Mouse (Mus musculus): Measurements from ENCODE around the gene Slc7a7. TPM values are rescaled to one million over a fixed set of nuclear protein-coding genes. Genes with fewer than 3 reads are reported as not detected.

Gene Slc7a7
- 1 to 10 TPM; 4.8 to 6.5 TPM for total RNA-seq (2021)
- long read RNA-seq, experiment 1, partial matches to known transcripts = 0 of 3 reads
- long read RNA-seq, experiment 1, other reads (novel, unspliced or antisense) = 1 of 3 reads
- long read RNA-seq, experiment 2, partial matches to known transcripts = 1 of 2 reads
- long read RNA-seq, experiment 2, other reads (novel, unspliced or antisense) = 1 of 2 reads

- DNase-seq = peak in 1 of 2 experiments; percentile 35
These were observed at the start of gene Slc7a7 for GRCm38 (mm10) chr14:54417623-54418081. Slc7a7 (minus strand) TSS chr14:54417780.

GRCm38 (mm10) chr14:54464293-54465005 lies 46.9 kb upstream of the Slc7a7 start:
- peak; percentile 72 to 75 for DNase-seq

- DNase-seq = peak; percentile 92
These were observed 46.3 kb upstream of the Slc7a7 start, which contains the start of gene Lrp10 for GRCm38 (mm10) chr14:54463959-54464292. Lrp10 (plus strand) TSS chr14:54464137.

GRCm38 (mm10) chr14:54463108-54463958 lies 45.8 kb upstream of the Slc7a7 start:
- DNase-seq = no peak

- no peak for DNase-seq
These were observed 44.6 kb upstream of the Slc7a7 start for GRCm38 (mm10) chr14:54462146-54462545.

GRCm38 (mm10) chr14:54457907-54458569 lies 40.5 kb upstream of the Slc7a7 start:
- no peak for DNase-seq

GRCm38 (mm10) chr14:54454669-54455528 lies 37.3 kb upstream of the Slc7a7 start:
- DNase-seq = no peak

- DNase-seq = no peak
These were observed 36.0 kb upstream of the Slc7a7 start for GRCm38 (mm10) chr14:54453566-54453965.

GRCm38 (mm10) chr14:54445476-54445875 lies 27.9 kb upstream of the Slc7a7 start:
- DNase-seq = no peak

GRCm38 (mm10) chr14:54443712-54444618 lies 26.4 kb upstream of the Slc7a7 start:
- DNase-seq = peak; percentile 85 to 88

- DNase-seq = peak; percentile 66 to 72
These were observed 25.6 kb upstream of the Slc7a7 start for GRCm38 (mm10) chr14:54443196-54443595.

- no peak for DNase-seq
These were observed 25.0 kb upstream of the Slc7a7 start for GRCm38 (mm10) chr14:54442548-54442947.

- DNase-seq = no peak
These were observed 23.8 kb upstream of the Slc7a7 start for GRCm38 (mm10) chr14:54441365-54441764.

- DNase-seq = no peak
These were observed 23.0 kb upstream of the Slc7a7 start for GRCm38 (mm10) chr14:54440538-54440937.

- no peak for DNase-seq
These were observed 22.0 kb upstream of the Slc7a7 start for GRCm38 (mm10) chr14:54439610-54440009.

GRCm38 (mm10) chr14:54439155-54439554 lies 21.6 kb upstream of the Slc7a7 start:
- no peak for DNase-seq

- DNase-seq = no peak
These were observed 17.8 kb upstream of the Slc7a7 start for GRCm38 (mm10) chr14:54435194-54435918.

- DNase-seq = peak; percentile 50 to 54
These were observed 16.5 kb upstream of the Slc7a7 start for GRCm38 (mm10) chr14:54433941-54434531.
